Mouse (Mus musculus) c-Kit-positive CD71-negative TER-119-negative erythroid progenitor cells, embryonic 14.5 days (primary cell): ENCODE results near the gene Rassf7.

Experiments used
- DNase-seq: peaks from one replicate; pipeline ENCODE4 v3.0.0-alpha.2; 2013; ENCODE audit warnings: low read depth

Rassf7 gene

DNA sequence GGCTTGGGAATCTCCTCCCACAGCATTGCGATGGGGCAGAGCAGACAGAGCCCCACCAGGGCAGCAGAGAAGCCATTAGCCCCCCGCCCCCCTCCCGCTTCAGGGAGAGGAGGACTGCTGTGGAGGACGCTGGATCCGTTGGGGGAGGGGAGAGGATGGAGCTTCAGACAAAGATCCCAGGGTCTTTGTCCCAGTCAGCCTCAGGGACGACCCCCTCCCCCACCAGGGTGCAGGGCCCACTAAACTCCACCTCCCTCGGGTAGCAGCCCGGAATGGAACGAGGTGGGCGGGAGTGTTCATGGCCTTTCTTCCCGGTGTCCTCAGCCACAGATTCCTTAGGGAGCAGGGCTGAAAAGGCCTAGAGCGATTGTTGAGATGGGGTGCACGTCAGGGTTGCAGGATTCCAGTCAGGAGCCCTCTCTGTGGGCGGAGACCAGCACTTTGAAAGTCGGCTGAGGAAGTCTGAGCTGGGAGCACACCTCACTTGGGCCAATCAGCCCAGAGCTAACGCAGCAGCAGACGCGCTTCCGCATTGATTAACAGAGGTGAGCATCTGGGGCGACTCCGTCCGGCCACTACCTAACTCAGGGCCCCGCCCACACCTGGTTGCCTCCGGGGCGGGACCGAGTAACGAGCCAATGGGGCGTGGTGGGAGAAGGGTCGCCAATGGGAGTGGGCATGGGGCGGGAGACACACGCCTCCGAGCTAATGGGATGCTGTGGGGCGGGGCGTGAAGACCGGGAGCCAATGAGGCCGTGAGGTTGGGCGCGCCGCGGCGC lies at the start of gene Rassf7:
Gene Rassf7, plus strand, starts transcription at position 760 of the 779 bp plus-strand sequence.
- DNase-seq = peak; percentile 95

DNA sequence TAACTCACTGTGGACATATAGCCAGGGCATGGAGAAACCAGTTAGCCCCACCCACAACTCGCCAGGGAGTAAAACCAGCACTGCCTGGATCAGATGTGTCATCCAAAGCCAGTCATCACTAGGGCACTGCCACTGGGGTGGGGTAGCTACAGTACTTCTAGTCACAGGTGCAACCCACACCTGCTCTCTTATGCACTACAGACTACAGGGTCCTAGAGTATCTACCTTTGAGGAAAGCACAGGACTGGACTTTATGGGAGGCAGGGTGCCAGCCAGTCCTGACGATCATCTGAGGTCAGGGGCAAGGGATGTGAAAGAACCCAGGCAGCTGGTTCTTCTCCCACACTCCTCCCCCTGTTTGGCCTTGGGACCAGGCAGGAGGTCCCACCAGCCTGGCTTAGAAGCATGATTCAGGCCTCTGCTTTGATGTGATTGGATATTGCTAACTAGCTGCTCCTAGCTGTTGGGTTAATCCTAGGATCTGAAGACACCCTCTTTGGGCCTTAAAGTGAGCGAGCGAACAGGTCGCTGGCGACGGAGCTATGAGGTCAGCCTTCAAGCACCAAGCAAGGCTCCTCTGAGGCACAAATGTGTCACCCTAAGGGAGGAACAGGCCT lies 47.7 kb upstream of the Rassf7 start:
- DNase-seq = peak; percentile 35

DNA sequence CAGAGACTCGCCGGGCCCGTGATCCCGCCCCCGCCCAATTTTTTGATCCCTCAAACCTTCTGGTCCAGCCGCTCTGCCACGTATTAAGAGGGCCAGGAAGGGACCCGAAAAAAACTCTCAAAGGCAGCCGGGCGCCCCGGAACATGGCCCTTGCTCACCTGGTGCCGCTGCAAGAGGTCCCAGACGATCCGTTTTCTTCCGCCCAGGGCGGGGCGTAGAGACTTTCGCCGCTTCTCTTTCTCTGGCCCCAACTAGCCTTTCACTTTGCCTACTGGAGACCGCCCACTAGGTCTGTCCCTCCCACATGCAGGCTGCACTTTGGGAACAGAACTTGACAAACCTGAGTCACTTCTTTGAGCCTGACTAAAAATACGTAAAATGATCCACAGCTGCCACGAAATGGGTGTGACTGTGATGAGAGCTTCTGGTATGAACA lies 47.1 kb upstream of the Rassf7 start:
- peak; percentile 78 for DNase-seq

DNA sequence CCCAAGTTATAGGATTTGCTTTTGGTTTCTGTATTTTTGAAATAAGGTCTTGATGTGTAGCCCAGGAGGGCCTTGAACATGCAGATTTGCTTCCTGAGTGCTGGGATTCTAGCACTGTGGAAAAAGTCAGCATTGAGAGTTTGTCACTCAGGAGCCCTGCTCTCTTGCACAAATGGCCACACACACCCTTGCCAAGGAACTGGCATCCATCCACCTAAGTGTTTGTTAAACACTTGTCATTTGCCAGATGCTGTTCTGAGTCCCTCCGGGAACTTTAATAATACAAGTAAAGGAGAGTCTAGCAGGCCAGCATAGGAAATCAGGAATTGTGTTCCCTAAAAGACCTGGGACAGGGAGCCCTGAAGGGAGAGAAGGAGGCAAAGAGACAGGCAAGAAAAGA lies 46.4 kb upstream of the Rassf7 start:
- no peak for DNase-seq

DNA sequence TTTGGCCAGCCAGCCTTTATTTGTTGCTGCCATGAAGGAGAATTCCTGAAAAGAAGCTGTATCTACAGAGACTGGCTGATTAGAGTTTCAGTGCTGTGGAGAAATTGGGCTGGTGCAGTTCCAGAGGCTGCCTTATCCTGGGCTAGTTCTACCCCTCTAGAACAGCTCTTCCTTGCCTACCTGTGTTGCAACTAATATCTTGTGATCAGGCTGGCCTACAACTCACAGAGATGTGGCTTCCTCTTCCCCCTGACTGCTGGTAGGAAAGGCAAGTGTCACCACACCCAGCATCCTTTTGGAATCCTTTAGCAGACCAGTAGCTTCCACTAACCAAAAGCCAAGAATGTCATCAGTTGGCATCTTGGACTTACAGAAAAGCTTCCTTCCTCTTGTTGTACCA lies 45.8 kb upstream of the Rassf7 start:
- no peak for DNase-seq

DNA sequence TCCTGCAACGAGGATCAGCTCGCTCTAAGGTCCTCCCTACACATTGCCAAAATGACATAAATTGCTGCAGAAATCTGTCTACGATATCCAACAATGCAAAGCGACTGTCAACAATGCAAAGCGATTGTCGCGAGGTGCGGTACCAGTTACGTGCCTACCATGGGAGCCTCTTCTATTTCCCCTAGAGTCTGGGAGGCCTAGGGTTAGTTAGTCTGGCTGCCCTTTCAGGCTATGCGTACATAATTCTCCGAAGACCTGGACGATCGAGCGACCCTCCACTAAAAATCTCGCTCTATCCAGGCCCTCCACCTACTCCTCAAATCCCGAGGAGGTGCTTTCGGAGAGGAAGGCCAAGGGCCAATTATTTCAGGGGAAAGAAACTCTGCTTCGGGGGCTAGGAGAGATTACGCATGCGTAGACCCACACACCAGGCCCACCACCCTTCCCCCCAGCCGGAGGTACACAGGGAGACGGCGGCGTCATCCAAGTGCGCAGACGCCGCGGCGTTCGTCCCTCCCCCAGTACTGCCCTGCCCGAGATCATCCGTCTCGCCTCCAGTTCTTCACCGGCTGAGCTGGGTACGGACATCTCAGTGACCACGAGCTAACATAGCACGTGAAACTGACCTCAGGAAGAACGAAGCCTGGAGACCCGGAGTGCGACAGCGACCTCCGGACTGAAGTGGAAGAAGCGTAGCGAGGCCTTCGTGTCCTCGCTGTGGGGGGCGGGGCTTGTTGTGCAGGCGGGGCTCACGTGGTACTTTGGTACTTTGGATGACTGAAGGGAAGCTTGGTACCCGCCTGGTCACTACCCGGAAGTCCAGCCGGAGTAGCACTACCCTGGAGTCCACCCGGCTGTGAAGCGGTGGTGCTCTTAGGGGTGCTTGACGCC lies 43.3 kb upstream of the Rassf7 start, which contains the start of gene Rnh1:
Gene Rnh1, minus strand, starts transcription at position 742 of the 891 bp plus-strand sequence.
- peak; percentile 79 for DNase-seq

DNA sequence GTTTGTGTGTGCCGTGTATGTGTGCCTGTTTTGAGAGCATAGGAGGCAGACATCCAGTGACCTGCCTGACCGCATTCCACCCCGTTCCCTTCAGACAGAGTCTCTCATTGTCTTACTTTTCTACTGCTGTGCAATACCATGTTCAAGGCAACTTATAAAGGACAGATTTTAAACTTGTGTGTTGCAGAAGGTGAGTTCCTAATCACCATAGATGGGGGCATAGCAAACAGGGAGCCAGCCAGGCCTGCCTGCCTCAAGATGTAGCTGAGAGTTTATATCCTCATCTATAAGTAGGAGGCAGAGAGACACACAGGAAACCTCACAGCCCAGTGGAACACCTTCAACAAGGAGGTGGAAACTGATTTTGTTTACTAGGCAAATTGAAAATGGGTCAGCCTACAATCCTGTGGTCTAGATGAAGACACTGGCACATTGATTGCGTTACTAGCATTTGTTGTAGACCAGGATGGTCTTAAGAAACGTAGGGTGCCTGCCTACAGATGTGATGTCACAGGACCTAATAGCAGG lies 42.3 kb upstream of the Rassf7 start:
- no peak for DNase-seq

DNA sequence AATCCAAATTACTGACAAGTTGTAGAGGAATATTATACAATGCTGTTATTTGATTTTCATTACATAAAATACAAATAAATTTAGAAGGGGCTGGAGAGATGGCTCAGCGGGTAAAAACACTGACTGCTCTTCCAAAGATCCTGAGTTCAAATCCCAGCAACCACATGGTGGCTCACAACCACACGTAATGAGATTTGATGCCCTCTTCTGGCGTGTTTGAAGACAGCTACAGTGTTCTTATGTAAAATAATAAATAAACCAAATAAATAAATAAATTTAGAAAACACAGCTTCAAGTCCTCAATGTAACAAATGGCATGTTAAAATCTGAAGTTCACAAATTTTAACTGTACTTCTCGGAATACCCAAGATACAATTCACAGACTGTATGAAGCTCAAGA lies 40.6 kb upstream of the Rassf7 start:
- no peak for DNase-seq

DNA sequence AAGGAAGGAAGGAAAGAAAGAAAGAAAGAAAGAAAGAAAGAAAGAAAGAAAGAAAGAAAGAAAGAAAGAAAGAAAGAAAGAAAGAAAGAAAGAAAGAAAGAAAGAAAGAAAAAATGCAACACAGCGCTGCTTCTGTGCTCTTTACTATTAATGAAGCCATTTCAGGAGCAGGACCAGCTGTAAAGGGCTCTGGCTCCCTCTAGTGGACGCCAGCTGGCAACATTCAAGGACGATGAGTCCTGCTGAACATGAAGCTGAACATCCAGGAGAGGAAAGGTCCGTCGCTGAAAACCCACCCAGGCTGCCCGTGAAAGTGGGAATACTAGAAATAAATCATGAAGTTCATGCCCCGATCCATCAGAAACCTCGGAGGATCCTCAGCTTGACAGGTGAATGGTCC lies 39.5 kb upstream of the Rassf7 start:
- peak; percentile 87 for DNase-seq

DNA sequence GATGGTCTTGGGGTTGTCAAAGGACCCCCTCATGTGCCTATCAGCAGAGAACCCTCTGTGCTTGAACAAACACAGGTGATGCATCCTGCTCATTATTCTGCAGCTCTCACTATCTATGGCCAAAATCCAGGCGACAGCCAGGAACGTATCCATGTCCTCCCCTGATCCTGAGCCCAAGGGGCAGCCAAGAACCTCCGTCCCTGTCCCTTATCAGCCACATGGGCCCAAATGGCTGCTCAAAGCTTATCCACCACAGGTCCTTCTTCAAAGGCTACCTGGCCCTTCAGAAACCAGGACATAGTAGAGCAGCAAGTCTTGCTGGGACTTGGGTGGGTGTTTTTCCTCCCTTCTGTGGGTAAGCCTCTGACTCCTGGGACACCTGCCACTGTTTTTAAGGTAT lies 27.5 kb upstream of the Rassf7 start:
- no peak for DNase-seq

DNA sequence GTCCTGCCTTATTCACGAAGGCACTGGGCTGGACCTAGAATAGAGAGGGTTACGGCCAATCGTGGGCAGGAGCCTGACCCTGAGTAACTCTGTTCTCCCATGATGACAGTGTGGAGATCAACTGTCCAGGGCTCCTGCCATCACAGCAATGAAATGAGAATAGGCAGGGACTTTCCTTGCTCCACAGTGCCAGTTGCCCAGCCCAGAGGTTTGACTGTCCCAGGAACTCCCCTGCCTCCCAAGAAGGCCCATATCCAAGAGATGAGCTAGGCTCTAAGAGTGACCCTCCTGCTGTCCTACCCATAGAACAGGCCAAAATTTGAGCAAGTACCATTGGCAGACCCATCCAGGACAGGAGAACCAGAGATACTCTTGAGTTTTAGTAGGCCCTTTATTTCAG lies 26.9 kb upstream of the Rassf7 start:
- DNase-seq = no peak

DNA sequence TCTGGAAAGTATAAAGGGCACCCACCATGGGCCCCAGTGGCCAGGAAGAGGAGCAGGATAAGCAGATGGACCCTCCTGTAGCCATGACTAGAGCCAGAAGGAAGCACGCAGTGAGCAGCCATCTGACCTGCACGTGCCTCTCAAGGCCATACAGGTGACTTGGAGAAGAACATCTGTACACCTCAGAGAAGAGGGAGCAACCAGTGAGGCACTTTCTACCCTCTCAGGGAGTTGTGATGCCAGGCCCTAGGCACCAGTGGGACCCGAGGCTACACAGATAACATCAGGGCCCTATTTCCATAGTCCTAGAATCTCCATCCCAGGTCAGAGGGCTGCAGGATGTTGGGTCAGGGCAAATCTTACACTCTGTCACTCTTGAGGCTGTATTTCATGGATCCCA lies 25.4 kb upstream of the Rassf7 start:
- no peak for DNase-seq

DNA sequence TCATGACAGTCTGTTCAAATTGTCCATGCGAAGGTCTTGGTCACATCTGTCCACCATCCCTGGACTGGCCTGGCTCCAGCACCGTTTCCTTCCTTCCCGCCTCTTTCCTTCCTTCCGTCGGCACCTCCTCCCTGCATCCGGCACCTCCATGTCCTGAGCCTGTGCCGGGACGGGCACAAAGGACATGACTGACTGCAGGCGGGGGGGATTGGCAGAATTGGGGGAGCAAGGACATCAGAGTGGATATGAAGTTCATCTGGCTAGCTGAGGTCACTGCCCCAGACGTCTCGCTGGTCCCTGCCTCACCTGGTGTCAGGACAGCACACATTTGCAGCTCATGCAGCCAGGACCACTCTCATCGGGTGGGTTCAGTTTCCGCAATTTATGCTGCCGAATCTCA lies 24.6 kb upstream of the Rassf7 start:
- DNase-seq = no peak

DNA sequence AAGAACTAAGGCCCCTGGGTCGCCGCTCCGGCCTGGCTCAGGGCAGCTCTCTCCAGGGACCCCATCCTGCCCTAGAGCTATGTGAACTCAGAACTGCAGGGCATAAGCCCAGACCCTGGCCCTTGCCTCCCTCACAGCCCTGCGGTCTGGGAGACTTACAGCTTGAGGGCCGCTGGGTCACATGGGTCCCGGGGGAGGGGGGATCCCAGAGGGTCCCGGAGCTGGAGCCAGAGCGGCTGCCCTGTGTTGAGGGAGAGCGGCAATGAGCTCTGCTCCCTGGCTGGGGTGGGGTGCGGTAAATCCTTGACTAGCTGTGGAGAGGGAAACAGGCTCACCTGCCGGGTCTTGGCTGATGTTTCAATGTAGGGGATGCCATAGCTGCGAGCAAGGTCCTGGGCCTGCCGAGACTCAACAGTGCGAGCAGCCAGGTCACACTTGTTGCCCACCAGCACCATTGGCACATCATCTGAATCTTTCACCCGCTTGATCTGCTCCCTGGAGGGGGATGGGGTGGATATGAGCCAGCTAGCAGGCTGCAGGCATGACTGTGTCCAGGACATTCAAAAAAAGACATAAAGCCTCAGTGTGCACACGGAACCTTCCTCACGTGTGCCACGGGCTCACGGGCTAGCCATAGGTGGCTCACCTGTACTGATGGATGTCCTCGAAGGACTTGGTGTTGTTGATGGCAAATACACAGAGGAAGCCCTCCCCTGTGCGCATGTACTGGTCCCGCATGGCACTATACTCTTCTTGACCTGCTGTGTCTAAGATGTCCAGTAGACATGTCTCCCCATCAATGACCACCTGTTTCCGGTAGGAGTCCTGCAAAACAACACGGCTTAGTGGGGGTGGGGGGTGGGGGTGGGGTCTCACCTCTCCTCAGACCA lies 23.6 kb upstream of the Rassf7 start:
- no peak for DNase-seq

DNA sequence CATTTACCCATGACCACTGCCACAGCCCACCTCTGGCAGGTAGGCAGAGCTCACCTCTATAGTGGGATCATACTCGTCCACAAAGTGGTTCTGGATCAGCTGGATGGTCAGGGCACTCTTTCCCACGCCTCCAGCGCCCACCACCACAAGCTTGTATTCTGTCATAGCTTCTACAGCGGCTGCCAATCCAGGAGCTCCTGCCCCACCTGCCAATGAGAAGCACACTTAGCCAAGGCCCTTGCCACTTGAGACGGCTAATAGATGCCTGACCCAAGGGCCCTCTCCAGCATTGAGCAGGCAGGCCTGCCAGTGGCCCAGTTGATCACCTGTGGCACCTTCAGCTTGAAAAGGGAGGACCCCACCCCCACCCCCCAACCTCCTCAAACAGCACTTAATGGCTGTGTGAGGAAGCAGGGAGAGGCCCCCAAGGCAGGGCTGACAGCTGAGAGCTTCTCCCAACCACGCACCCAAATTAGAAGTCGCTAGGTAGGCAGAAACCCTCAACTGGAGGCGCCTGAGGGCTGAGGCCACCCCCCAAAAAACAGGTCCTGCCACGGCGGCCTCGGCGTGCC lies 22.8 kb upstream of the Rassf7 start:
- DNase-seq = no peak

DNA sequence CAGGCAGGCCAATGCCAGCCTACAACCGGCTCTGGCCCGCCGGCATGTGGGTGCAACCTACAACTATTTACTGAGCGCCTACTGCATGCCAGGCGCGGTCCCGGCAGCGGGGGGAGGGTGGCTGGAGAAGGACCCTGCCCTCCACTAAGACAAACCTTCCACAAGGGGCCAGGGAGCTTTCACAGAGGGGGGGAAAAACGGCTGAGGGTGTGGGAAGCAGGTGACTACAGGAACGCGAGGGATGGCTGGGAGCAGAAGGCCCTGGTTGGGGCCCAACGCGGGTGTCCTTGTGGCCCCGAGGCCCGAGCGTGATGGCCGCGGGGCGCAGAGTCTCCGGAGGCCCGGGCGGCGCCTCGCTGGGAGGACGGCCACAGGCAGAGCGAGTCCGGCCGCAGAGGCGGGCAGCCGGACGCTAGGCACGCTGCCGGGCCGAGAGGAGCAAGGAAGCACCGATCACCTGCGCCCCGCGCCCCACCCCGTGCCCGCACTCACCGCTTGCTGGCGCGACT lies 22.3 kb upstream of the Rassf7 start:
- no peak for DNase-seq

DNA sequence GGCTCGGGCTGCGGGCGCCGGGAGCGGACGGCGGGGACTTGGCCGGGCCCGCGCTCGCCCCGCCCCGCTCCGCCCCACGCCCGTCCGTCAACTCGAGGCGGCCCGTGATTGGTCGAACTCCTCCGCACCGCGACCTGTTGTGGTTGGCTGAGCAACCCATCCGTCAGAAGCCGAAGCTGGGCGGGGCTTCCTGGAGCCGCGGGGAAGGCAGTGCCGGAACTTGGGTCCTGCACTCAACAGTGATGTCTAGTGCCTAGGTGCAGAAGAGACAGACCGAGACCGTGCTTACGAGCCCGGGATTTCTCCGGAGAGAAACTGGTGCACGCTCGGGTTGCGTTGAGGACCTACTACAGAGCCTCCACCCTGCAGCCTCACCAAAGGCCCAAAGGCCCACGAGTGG lies 21.7 kb upstream of the Rassf7 start, which contains the start of the genes Hras and Lrrc56:
Gene Hras, minus strand, starts transcription at position 58 of the 400 bp plus-strand sequence.
Gene Lrrc56, plus strand, starts transcription at position 210 of the 400 bp plus-strand sequence.
- DNase-seq = peak; percentile 97

DNA sequence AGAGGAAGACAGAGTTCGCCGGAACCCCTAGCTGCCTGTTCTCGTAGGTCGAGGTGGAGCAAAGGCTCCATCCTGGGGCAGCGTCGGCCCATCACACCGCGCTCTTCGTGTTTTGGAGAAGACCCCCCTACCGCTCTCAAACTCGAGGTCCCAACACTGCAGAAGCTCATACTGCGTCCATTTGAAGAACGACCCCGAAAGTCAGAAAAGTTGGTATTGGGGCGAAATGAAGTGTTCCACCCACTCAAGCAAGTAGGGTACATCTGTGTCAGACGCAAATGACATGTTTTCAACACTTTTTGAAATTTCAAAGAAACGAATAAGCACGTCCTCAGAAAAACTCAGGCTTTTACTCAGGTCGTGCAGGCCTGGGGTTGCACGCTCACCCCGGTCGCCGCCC lies 21.3 kb upstream of the Rassf7 start:
- no peak for DNase-seq

DNA sequence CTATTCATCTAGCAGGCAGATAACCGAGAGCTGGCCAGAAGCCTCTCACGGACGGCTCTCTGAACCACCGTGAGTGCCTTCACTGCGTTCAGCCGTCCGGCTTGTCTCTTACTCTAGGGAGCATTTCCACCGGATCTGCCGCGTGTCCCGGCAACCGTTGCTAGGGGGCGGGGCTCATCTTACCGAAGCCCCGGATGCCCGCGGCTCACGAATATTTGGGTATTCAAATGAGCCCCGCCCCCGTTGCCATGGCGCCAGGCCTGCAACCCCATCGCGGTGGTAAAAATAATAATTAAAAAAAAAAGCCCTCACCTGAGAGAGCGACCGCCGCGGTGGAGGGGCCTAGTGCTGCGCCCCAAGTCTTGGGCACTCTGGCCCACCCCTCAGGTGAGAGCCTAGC lies 20.8 kb upstream of the Rassf7 start:
- peak; percentile 83 for DNase-seq

DNA sequence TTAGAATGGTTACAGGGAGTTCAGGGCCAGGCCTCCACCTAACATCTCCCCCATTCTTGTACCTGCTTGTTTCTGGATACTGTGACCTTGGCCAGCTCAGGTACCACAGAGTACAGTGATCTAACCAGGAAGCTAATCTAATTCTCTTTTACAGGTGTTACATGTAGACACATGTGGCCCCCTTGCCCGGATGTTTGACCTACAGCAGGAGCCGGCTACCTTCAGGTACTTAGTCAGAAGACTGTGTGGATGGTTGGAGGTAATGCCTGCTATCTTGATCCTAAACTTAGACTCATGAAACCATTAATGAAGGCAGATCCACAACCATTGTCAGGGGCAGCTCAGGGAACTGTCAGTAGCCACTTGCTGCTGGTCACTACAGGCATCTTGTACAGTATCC lies 19.9 kb upstream of the Rassf7 start:
- no peak for DNase-seq
